Mouse (Mus musculus) brain, embryonic 14.5 days (tissue): ENCODE measurements around the gene Runx3.

Experiments used
- CTCF ChIP-seq: fragments of 200-500 bp; IDR thresholded peaks from 2 replicates; pipeline ENCODE4 v1.5.1; 2012; ENCODE audit warnings: inconsistent platforms, mild to moderate bottlenecking, moderate library complexity, borderline replicate concordance; ENCODE audit not compliant: insufficient read depth, insufficient read length; ENCODE audit errors: extremely low read depth
- POLR2A ChIP-seq: fragments of 200-500 bp; IDR thresholded peaks from 2 replicates; pipeline ENCODE4 v1.6.1; 2012; ENCODE audit warnings: mild to moderate bottlenecking, inconsistent platforms, borderline replicate concordance; ENCODE audit not compliant: poor library complexity, insufficient read depth, insufficient read length, severe bottlenecking; ENCODE audit errors: extremely low read depth

GRCm38 (mm10) chr4:135130156-135130555 lies 9.7 kb downstream of the Runx3 start:
- TF ChIP-seq POLR2A (no peak), CTCF (no peak)
